Mouse (Mus musculus): ENCODE data around the gene Gpd1. TPM values are rescaled to one million over a fixed set of nuclear protein-coding genes. Genes with fewer than 3 reads are reported as not detected.
"Not testable (repeated sequence)": the region's sequence is repeated elsewhere in the genome, so short reads cannot be mapped to it uniquely, and the experiment has no call there.

Gpd1 gene
- polyA plus RNA-seq, 1 experiment from 2014 or later: 7.3 TPM

DNA sequence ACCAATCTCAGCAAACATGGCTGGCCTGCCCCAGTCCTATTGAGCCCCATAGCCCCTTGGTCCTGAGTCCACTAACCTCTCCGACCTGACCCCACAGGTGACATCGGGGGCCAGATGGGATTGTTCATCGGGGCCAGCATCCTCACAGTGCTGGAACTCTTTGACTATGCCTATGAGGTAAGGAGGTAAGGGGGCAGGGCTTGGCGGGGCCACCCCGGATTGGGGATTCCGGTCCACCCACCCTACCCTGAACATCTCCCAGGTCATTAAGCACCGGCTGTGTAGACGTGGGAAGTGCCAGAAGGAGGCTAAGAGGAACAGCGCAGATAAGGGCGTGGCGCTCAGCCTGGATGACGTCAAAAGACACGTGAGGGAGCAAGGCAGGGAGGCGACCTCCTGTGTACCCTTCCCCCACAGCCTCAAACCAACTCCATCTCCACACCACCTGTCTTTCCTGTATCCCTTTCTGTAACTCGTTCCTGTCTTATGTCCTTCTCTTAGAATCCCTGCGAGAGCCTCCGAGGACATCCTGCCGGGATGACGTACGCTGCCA lies 18.7 kb upstream of the Gpd1 start:
- H3K4me2 ChIP-seq (ENCODE audit: low read depth, low read length): no peak overlapping the region
- 33% methylated on average over 20 of the region's 20 CpGs for WGBS
- no peak overlapping the region for H3K9ac ChIP-seq (ENCODE audit: low read depth, low read length)
- DNase-seq (ENCODE audit: low spot score) (no peak), ATAC-seq (ENCODE audit: low read depth) (no peak)
- H3K36me3 ChIP-seq (ENCODE audit: control insufficient read depth, insufficient read depth, low read length): 0 out of 2 replicates have a peak, but pooled peaks cover 3% of the 10 kb centered on the region
- H3K27ac ChIP-seq (replicated peaks; ENCODE audit: low read depth, low read length): no peak overlapping the region
- H3K9me3 ChIP-seq (ENCODE audit: control insufficient read depth, low read length): no peaks in the 10 kb centered on the region
- peaks cover 10% of the 10 kb centered on the region for H3K4me1 ChIP-seq (ENCODE audit: control insufficient read depth, insufficient read depth, low read length)
- H3K27me3 ChIP-seq (replicated peaks; ENCODE audit: control insufficient read depth, insufficient read depth, low read length): no peaks in the 10 kb centered on the region
- no peak overlapping the region for H3K4me3 ChIP-seq (ENCODE audit: low read depth, low read length)

DNA sequence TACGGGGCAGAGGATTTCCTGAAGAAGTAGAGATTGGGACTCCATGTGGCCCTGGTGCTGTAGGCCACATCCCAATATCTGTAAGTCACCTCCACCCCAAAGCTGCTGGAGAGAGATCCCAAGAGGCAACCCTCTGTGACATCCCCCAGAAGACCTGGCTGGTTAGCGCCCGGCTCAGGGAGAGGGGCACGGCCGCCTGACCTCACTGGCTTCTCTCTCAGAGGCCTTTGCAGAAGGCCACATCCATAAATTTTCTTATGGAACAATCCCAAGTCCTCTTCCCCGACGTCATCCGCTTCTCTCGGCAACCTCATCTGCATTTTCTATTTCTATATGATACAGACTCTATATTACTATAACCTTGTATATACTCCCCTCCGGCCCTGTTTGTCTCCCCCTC lies 17.6 kb upstream of the Gpd1 start:
- Histone ChIP-seq H3K9me3 (ENCODE audit: control insufficient read depth, low read length) (no peaks in the 10 kb centered on the region), H3K4me2 (ENCODE audit: low read depth, low read length) (no peak overlapping the region), H3K27ac (replicated peaks; ENCODE audit: low read depth, low read length) (no peak overlapping the region), H3K4me3 (ENCODE audit: low read depth, low read length) (no peak overlapping the region), H3K4me1 (ENCODE audit: control insufficient read depth, insufficient read depth, low read length) (peaks cover 15% of the 10 kb centered on the region), H3K27me3 (replicated peaks; ENCODE audit: control insufficient read depth, insufficient read depth, low read length) (no peaks in the 10 kb centered on the region), H3K36me3 (ENCODE audit: control insufficient read depth, insufficient read depth, low read length) (peaks cover 14% of the 10 kb centered on the region), H3K9ac (ENCODE audit: low read depth, low read length) (peak overlapping the region; percentile 25; the same call in 1 of the 2 replicates)
- ATAC-seq (ENCODE audit: low read depth) (no peak), DNase-seq (ENCODE audit: low spot score) (no peak)
- 81% methylated on average over 8 of the region's 10 CpGs for WGBS

DNA sequence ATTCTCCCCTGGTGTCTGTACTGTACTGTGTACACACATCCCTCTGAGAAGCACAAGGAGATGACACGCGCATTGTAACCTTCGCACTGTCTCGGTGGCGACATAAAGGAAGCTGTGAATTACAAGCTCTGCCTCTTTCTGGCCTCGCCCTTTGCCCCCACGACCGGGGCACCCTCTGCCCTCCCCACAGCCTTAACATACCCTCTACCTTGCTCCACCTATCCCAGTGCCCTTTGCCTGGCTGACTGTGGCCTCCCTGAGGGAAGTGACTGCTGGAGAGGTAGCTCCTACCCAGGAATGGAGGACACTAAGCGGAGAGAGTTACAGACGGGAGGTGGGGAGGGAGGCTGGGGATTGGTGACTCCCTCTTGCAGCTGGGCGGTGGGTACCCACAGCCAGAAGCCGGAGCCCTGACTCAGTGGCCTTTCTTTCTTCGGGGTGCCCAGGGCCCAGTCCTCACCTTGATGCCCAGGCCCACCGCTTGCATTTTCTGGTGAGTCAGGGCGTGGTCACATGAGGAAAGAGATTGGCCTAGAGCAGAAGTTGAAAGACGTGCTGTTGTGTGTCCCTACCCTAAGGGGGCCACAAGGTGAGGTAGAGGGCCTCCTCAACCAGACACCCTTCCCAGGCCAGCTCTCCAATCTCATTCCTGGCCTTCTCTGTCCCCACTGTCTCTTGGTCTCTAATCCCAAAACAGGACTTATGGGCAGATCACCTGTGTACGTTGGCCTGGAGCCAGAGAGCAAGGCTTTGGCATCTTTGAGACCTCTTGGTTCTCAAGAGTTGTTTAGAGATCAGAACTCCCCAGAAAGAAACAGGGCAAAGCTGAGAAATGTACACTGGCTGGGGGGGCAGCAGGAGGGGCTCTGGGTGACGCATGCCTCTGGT lies 16.9 kb upstream of the Gpd1 start:
- Histone ChIP-seq H3K4me3 (ENCODE audit: low read depth, low read length) (no peak overlapping the region), H3K36me3 (ENCODE audit: control insufficient read depth, insufficient read depth, low read length) (peaks cover 19% of the 10 kb centered on the region), H3K27me3 (replicated peaks; ENCODE audit: control insufficient read depth, insufficient read depth, low read length) (no peaks in the 10 kb centered on the region), H3K4me1 (ENCODE audit: control insufficient read depth, insufficient read depth, low read length) (peaks cover 15% of the 10 kb centered on the region), H3K9me3 (ENCODE audit: control insufficient read depth, low read length) (no peaks in the 10 kb centered on the region), H3K4me2 (ENCODE audit: low read depth, low read length) (no peak overlapping the region), H3K27ac (replicated peaks; ENCODE audit: low read depth, low read length) (no peak overlapping the region), H3K9ac (ENCODE audit: low read depth, low read length) (peak overlapping the region; percentile 25; the same call in 1 of the 2 replicates)
- DNase-seq (ENCODE audit: low spot score) (no peak), ATAC-seq (ENCODE audit: low read depth) (no peak)
- WGBS: 86% methylated on average over 17 of the region's 18 CpGs

DNA sequence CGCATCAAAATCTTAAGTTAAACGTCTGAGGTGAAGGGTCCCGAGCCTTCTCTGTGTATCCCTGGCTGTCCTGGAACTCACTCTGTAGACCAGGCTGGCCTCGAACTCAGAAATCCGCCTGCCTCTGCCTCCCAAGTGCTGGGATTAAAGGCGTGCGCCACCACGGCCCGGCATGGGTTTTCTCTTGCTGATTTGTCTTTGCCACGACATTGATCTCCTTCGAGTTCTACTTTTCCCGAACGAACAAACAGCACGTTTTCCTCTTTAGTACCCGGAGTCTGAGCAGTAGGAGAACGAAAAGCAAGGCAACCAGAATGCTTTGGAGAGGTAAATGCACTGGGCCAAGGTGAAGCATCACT lies 15.7 kb upstream of the Gpd1 start:
- DNase-seq (ENCODE audit: low spot score); H3K27me3 ChIP-seq (replicated peaks; ENCODE audit: control insufficient read depth, insufficient read depth, low read length); H3K9me3 ChIP-seq (ENCODE audit: control insufficient read depth, low read length); ATAC-seq (ENCODE audit: low read depth): not testable (repeated sequence)
- WGBS: 45% methylated on average over 16 of the region's 16 CpGs
- Histone ChIP-seq H3K4me3 (ENCODE audit: low read depth, low read length) (peak overlapping the region; percentile 66), H3K4me2 (ENCODE audit: low read depth, low read length) (peak overlapping the region; percentile 53), H3K36me3 (ENCODE audit: control insufficient read depth, insufficient read depth, low read length) (peaks cover 29% of the 10 kb centered on the region), H3K9ac (ENCODE audit: low read depth, low read length) (peak overlapping the region; percentile 92), H3K27ac (replicated peaks; ENCODE audit: low read depth, low read length) (peak overlapping the region; percentile 96; the same call in 1 of the 2 replicates), H3K4me1 (ENCODE audit: control insufficient read depth, insufficient read depth, low read length) (peaks cover 15% of the 10 kb centered on the region)

DNA sequence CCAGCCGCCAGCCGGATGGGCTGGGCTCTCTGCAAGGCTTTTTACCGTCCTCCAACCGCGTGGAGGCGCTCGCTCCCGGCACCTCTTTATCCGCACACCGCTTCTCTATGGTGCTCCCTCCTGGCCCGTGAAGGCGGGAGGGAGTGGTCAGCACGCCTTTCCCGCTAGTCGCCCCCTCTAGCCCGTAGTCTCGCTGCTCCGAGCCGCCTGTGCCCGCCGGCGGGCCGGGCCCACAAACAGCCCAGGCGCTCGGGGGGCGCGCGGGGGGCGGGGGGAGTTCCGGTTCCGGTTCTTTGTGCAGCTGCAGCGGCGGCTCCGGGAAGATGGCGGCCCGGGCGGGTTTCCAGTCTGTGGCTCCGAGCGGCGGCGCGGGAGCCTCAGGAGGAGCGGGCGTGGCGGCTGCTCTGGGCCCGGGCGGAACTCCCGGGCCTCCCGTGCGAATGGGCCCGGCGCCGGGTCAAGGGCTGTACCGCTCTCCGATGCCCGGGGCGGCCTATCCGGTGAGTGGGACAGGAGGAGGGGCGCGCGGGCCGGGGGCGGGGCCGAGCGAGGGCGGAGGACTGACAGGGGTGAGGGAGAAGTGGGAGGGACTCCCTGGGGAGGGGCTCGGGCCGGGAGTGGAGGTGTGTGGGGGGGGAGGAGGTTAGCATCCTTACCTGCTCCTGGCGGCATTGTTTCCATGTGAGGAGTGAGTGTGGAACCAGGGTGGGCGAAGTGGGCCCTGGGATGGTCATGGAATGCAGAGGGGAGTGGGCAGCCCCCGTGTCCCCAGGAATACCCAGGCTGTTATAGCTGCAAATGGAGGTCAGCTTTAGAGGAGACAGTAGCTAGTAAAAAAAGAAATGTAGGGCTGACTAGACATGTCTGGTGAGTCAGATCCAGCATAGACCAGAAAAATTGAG lies 15.1 kb upstream of the Gpd1 start, which contains the start of gene Smarcd1:
Gene Smarcd1 (plus strand): TSS at position 131 of the 902 bp plus-strand sequence.
- Histone ChIP-seq H3K4me3 (ENCODE audit: low read depth, low read length) (peak within 1 kb of the TSS; percentile 66), H3K9me3 (ENCODE audit: control insufficient read depth, low read length) (no peaks in the 10 kb centered on the region), H3K4me2 (ENCODE audit: low read depth, low read length) (peak within 1 kb of the TSS; percentile 80), H3K4me1 (ENCODE audit: control insufficient read depth, insufficient read depth, low read length) (peaks cover 15% of the 10 kb centered on the region), H3K27me3 (replicated peaks; ENCODE audit: control insufficient read depth, insufficient read depth, low read length) (no peaks in the 10 kb centered on the region), H3K27ac (replicated peaks; ENCODE audit: low read depth, low read length) (peak within 1 kb of the TSS; percentile 96), H3K9ac (ENCODE audit: low read depth, low read length) (peak within 1 kb of the TSS; percentile 92), H3K36me3 (ENCODE audit: control insufficient read depth, insufficient read depth, low read length) (peaks cover 35% of the 10 kb centered on the region)
- DNase-seq (ENCODE audit: low spot score) (peak; percentile 98), ATAC-seq (ENCODE audit: low read depth) (peak; percentile 97)
- WGBS: under 1% methylated on average over 37 of the region's 71 CpGs

DNA sequence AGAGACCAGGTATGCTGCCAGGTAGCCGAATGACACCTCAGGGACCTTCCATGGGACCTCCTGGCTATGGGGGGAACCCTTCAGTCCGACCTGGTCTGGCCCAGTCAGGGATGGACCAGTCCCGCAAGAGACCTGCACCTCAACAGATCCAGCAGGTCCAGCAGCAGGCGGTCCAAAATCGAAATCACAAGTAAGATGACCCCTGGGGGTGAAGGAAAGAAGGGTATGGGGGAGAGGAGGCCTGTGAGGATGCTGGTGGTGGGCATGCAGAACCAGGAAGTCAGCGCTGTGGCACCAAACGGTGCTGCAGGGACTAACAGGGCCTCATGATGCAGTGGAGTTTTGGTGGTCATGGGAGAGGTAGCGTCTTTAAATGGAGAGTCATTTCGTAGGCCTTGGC lies 14.2 kb upstream of the Gpd1 start:
- ATAC-seq (ENCODE audit: low read depth): no peak
- H3K27ac ChIP-seq (replicated peaks; ENCODE audit: low read depth, low read length): peak overlapping the region; percentile 96; the same call in 1 of the 2 replicates
- DNase-seq (ENCODE audit: low spot score): no peak
- H3K27me3 ChIP-seq (replicated peaks; ENCODE audit: control insufficient read depth, insufficient read depth, low read length): no peaks in the 10 kb centered on the region
- peak overlapping the region; percentile 92 for H3K9ac ChIP-seq (ENCODE audit: low read depth, low read length)
- WGBS: 60% methylated on average over 9 of the region's 9 CpGs
- peaks cover 44% of the 10 kb centered on the region for H3K36me3 ChIP-seq (ENCODE audit: control insufficient read depth, insufficient read depth, low read length)
- peak overlapping the region; percentile 66 for H3K4me3 ChIP-seq (ENCODE audit: low read depth, low read length)
- H3K9me3 ChIP-seq (ENCODE audit: control insufficient read depth, low read length): no peaks in the 10 kb centered on the region
- peaks cover 15% of the 10 kb centered on the region for H3K4me1 ChIP-seq (ENCODE audit: control insufficient read depth, insufficient read depth, low read length)
- peak overlapping the region; percentile 80 for H3K4me2 ChIP-seq (ENCODE audit: low read depth, low read length)

DNA sequence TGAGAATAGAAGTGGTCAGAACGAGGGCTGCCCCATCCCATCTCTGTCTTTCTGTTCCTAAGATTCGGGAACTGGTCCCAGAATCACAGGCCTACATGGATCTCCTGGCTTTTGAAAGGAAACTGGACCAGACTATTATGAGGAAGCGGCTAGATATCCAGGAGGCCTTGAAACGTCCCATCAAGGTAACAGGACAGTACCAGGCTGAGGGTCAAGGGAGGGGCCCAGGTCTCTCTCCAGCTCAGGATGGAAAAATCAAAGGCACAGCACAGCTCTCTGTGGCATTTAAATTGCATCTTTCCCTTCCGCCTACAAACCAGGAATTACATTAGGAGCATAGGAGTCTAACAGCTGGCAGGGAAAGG lies 13.7 kb upstream of the Gpd1 start:
- Histone ChIP-seq H3K36me3 (ENCODE audit: control insufficient read depth, insufficient read depth, low read length) (peaks cover 49% of the 10 kb centered on the region), H3K9ac (ENCODE audit: low read depth, low read length) (peak overlapping the region; percentile 32), H3K4me2 (ENCODE audit: low read depth, low read length) (peak overlapping the region; percentile 80), H3K27me3 (replicated peaks; ENCODE audit: control insufficient read depth, insufficient read depth, low read length) (no peaks in the 10 kb centered on the region), H3K27ac (replicated peaks; ENCODE audit: low read depth, low read length) (peak overlapping the region; percentile 23), H3K4me3 (ENCODE audit: low read depth, low read length) (peak overlapping the region; percentile 66), H3K4me1 (ENCODE audit: control insufficient read depth, insufficient read depth, low read length) (peaks cover 15% of the 10 kb centered on the region), H3K9me3 (ENCODE audit: control insufficient read depth, low read length) (no peaks in the 10 kb centered on the region)
- 47% methylated on average over 5 of the region's 5 CpGs for WGBS
- ATAC-seq (ENCODE audit: low read depth) (no peak), DNase-seq (ENCODE audit: low spot score) (no peak)

DNA sequence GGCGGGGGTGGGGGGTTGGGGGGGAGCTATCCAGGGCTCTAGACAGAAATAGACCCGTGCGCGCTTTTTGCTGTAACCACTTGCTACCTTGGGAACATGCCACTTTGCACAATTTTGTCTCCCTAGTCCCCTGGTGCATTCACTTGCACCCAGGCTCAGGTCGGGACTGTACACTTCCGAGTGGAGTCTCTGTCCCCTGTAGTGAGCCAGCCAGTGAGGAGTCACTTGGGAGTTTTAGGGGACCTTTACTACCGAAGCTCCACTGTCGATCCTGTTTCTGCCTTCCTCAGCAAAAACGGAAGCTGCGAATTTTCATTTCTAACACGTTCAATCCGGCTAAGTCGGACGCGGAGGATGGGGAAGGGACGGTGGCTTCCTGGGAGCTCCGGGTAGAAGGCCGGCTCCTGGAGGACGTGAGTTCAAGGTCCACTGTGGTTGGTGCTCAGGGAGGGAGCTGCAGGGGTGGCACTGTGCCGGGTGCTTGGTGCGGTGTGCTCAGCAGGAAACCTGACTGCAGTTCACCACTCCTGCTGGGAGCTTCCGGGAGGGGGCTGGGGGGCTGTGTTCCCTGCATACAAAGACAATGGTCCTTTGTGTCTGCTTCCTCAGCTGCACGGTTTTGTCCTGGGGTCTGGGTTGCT lies 13.2 kb upstream of the Gpd1 start:
- Histone ChIP-seq H3K27me3 (replicated peaks; ENCODE audit: control insufficient read depth, insufficient read depth, low read length) (no peaks in the 10 kb centered on the region), H3K36me3 (ENCODE audit: control insufficient read depth, insufficient read depth, low read length) (peaks cover 54% of the 10 kb centered on the region), H3K9me3 (ENCODE audit: control insufficient read depth, low read length) (no peaks in the 10 kb centered on the region), H3K4me3 (ENCODE audit: low read depth, low read length) (no peak overlapping the region), H3K27ac (replicated peaks; ENCODE audit: low read depth, low read length) (peak overlapping the region; percentile 23), H3K9ac (ENCODE audit: low read depth, low read length) (peak overlapping the region; percentile 32), H3K4me2 (ENCODE audit: low read depth, low read length) (peak overlapping the region; percentile 80), H3K4me1 (ENCODE audit: control insufficient read depth, insufficient read depth, low read length) (peaks cover 15% of the 10 kb centered on the region)
- 38% methylated on average over 21 of the region's 23 CpGs for WGBS
- ATAC-seq (ENCODE audit: low read depth) (no peak), DNase-seq (ENCODE audit: low spot score) (no peak)

Measured in embryonic facial prominence, embryonic 14.5 days (tissue).